In genomic region chr4:104823597-104824101, GRCm38 (mm10) we compare ENCODE assay signal across 26 mouse cellular contexts. TPM values are rescaled to one million over a fixed set of nuclear protein-coding genes. Genes with fewer than 3 reads are reported as not detected.
A peak's percentile ranks its signal among the peaks of the same experiment; 100 is the strongest.
DNase-seq lines count a peak whose midpoint lies in the region; ATAC-seq and TF ChIP-seq lines count a peak whose summit lies in the region.
"Had no signal": no experiment of that assay in that cellular context is flagged by ENCODE, and none has a peak within 500 bp of the region (broad histone marks: within the 10 kb centered on the region; RNA-seq: fewer than 3 reads in every experiment).

No protein-coding gene starts in this region.

- peaks cover 5% of the 10 kb centered on the region; the same call in 1 of the 2 replicates for H3K79me2 ChIP-seq in liver, adult 2 months (ENCODE audit: control insufficient read depth, insufficient read depth, low read length)

- no peak overlapping the region for H3K4me2 ChIP-seq in liver, embryonic 11.5 days
- H3K4me2 ChIP-seq in intestine, postnatal 0 days (replicated peaks; ENCODE audit: low read depth): no peak overlapping the region
- no peak overlapping the region for H3K4me2 ChIP-seq in stomach, embryonic 16.5 days (ENCODE audit: low read depth, low read length)
- H3K4me2 ChIP-seq in hindbrain, postnatal 0 days (ENCODE audit: low read depth, low read length): no peak overlapping the region
- H3K4me2 ChIP-seq: forebrain, embryonic 12.5 days; heart, embryonic 15.5 days; limb, embryonic 15.5 days had no signal

- peak overlapping the region; percentile 100 for H3K27ac ChIP-seq in liver, adult 2 months (replicated peaks; ENCODE audit: insufficient read depth, low read depth, low read length)
- H3K27ac ChIP-seq in liver, embryonic 11.5 days (ENCODE audit: low read depth, low read length): no peak overlapping the region; the same call in 1 of the 2 replicates
- peak overlapping the region; percentile 41; the same call in 1 of the 2 replicates for H3K27ac ChIP-seq in intestine, postnatal 0 days (ENCODE audit: low read depth, low read length)
- no peak overlapping the region for H3K27ac ChIP-seq in stomach, embryonic 16.5 days (ENCODE audit: low read length)
- H3K27ac ChIP-seq in hindbrain, postnatal 0 days: no peak overlapping the region
- H3K27ac ChIP-seq: embryonic facial prominence, embryonic 10.5 days; forebrain, embryonic 12.5 days; heart, embryonic 15.5 days; kidney, postnatal 0 days; limb, embryonic 15.5 days; midbrain, embryonic 10.5 days had no signal

- peak overlapping the region; percentile 74 for H3K9ac ChIP-seq in liver, adult 2 months (ENCODE audit: low read depth, low read length)
- H3K9ac ChIP-seq in liver, embryonic 11.5 days (ENCODE audit: low read depth, low read length): no peak overlapping the region
- H3K9ac ChIP-seq in intestine, postnatal 0 days (ENCODE audit: low read depth, low read length): no peak overlapping the region
- no peak overlapping the region for H3K9ac ChIP-seq in stomach, embryonic 16.5 days (ENCODE audit: low read length)
- H3K9ac ChIP-seq in hindbrain, postnatal 0 days (replicated peaks; ENCODE audit: low read length): no peak overlapping the region
- H3K9ac ChIP-seq: forebrain, embryonic 12.5 days; heart, embryonic 15.5 days; limb, embryonic 15.5 days had no signal

- no peak for TF ChIP-seq POLR2A in liver, adult 2 months (IDR thresholded peaks at IDR 0.05; ENCODE audit: extremely low read depth, insufficient read depth, low read length)

- peaks cover 41% of the 10 kb centered on the region for H3K4me1 ChIP-seq in liver, adult 2 months (ENCODE audit: control insufficient read depth, insufficient read depth, low read length)
- H3K4me1 ChIP-seq in liver, embryonic 11.5 days (replicated peaks; ENCODE audit: control insufficient read depth, insufficient read depth, low read length): no peaks in the 10 kb centered on the region
- H3K4me1 ChIP-seq in intestine, postnatal 0 days (replicated peaks; ENCODE audit: control insufficient read depth, insufficient read depth, low read length): no peaks in the 10 kb centered on the region
- no peaks in the 10 kb centered on the region for H3K4me1 ChIP-seq in stomach, embryonic 16.5 days (ENCODE audit: control insufficient read depth, insufficient read depth, low read length)
- H3K4me1 ChIP-seq in hindbrain, postnatal 0 days (ENCODE audit: insufficient read depth, low read length): no peaks in the 10 kb centered on the region
- H3K4me1 ChIP-seq: forebrain, embryonic 12.5 days; heart, embryonic 15.5 days; limb, embryonic 15.5 days had no signal

- H3K36me3 ChIP-seq in liver, adult 2 months (ENCODE audit: control insufficient read depth, insufficient read depth, low read length): peaks cover 65% of the 10 kb centered on the region
- no peaks in the 10 kb centered on the region; the same call in 1 of the 2 replicates for H3K36me3 ChIP-seq in liver, embryonic 11.5 days (ENCODE audit: control insufficient read depth, insufficient read depth, low read length)
- no peaks in the 10 kb centered on the region for H3K36me3 ChIP-seq in intestine, postnatal 0 days (ENCODE audit: control insufficient read depth, insufficient read depth)
- no peaks in the 10 kb centered on the region for H3K36me3 ChIP-seq in stomach, embryonic 16.5 days (ENCODE audit: control insufficient read depth, insufficient read depth, low read length)
- H3K36me3 ChIP-seq in hindbrain, postnatal 0 days (ENCODE audit: insufficient read depth, low read length): no peaks in the 10 kb centered on the region
- H3K36me3 ChIP-seq: embryonic facial prominence, embryonic 10.5 days; forebrain, embryonic 12.5 days; heart, embryonic 15.5 days; limb, embryonic 15.5 days; midbrain, embryonic 10.5 days had no signal

- peak; percentile 98 for DNase-seq in liver, adult 2 months (ENCODE audit: extremely low read depth, low read depth, low spot score)
- no peak for DNase-seq in liver, embryonic 11.5 days (ENCODE audit: low spot score)
- peak; percentile 19 for DNase-seq in adrenal gland, postnatal 25 days
- no peak for DNase-seq in left cerebral cortex, postnatal 4 days
- DNase-seq in hindbrain, postnatal 0 days (ENCODE audit: low spot score): no peak
- DNase-seq: cerebellum, adult 8-10 months; gastrocnemius, postnatal 10 days; heart, adult 18-20 months; layer of hippocampus, postnatal 36 days; lung, postnatal 36 days; right cerebral cortex, postnatal 25 days had no signal

- no peak overlapping the region for H3K4me3 ChIP-seq in liver, adult 2 months (ENCODE audit: insufficient read depth, low read depth, low read length)
- no peak overlapping the region for H3K4me3 ChIP-seq in liver, embryonic 11.5 days (ENCODE audit: low read depth, low read length)
- H3K4me3 ChIP-seq in intestine, postnatal 0 days (ENCODE audit: low read depth, low read length): no peak overlapping the region
- H3K4me3 ChIP-seq in stomach, embryonic 16.5 days (replicated peaks; ENCODE audit: low read length): no peak overlapping the region
- H3K4me3 ChIP-seq in hindbrain, postnatal 0 days (ENCODE audit: low read length): no peak overlapping the region
- H3K4me3 ChIP-seq: embryonic facial prominence, embryonic 10.5 days; forebrain, embryonic 12.5 days; heart, embryonic 15.5 days; limb, embryonic 15.5 days; midbrain, embryonic 10.5 days had no signal

- H3K9me3 ChIP-seq in liver, embryonic 11.5 days (ENCODE audit: control insufficient read depth, low read length): no peaks in the 10 kb centered on the region
- no peaks in the 10 kb centered on the region for H3K9me3 ChIP-seq in intestine, postnatal 0 days (ENCODE audit: control insufficient read depth)
- H3K9me3 ChIP-seq in stomach, embryonic 16.5 days (replicated peaks; ENCODE audit: control insufficient read depth, low read length): no peaks in the 10 kb centered on the region
- no peaks in the 10 kb centered on the region for H3K9me3 ChIP-seq in hindbrain, postnatal 0 days (ENCODE audit: low read length)
- H3K9me3 ChIP-seq: embryonic facial prominence, embryonic 10.5 days; forebrain, embryonic 12.5 days; heart, embryonic 15.5 days; limb, embryonic 15.5 days; midbrain, embryonic 10.5 days had no signal

- TF ChIP-seq CTCF in liver, adult 2 months (IDR thresholded peaks at IDR 0.05; ENCODE audit: low read depth, low read length): no peak
- no peak for TF ChIP-seq CTCF in intestine, postnatal 0 days (IDR thresholded peaks at IDR 0.05; ENCODE audit: low read depth)
- TF ChIP-seq CTCF in hindbrain, postnatal 0 days (IDR thresholded peaks at IDR 0.05; ENCODE audit: low read depth): no peak

- intact Hi-C loops in left cerebral cortex, postnatal 4 days (cut with DNase I): no loop called here

- ATAC-seq in liver, embryonic 11.5 days (replicated peaks; ENCODE audit: low FRiP score): no peak; the same call in 1 of the 2 replicates
- ATAC-seq in intestine, postnatal 0 days: peak; percentile 76
- peak; percentile 17; the same call in 1 of the 2 replicates for ATAC-seq in stomach, embryonic 16.5 days (ENCODE audit: insufficient read depth, low FRiP score)
- no peak for ATAC-seq in inflammation-experienced regulatory T-cells, adult 6 months
- ATAC-seq in hindbrain, postnatal 0 days: no peak

- no peaks in the 10 kb centered on the region for H3K27me3 ChIP-seq in liver, adult 2 months (ENCODE audit: control insufficient read depth, insufficient read depth, low read length)
- H3K27me3 ChIP-seq in liver, embryonic 11.5 days (replicated peaks; ENCODE audit: control insufficient read depth, insufficient read depth, low read length): no peaks in the 10 kb centered on the region
- no peaks in the 10 kb centered on the region for H3K27me3 ChIP-seq in intestine, postnatal 0 days (replicated peaks; ENCODE audit: control insufficient read depth, insufficient read depth, low read length)
- H3K27me3 ChIP-seq in stomach, embryonic 16.5 days (ENCODE audit: control insufficient read depth, insufficient read depth, low read length): no peaks in the 10 kb centered on the region
- no peaks in the 10 kb centered on the region for H3K27me3 ChIP-seq in hindbrain, postnatal 0 days (ENCODE audit: insufficient read depth, low read length)
- H3K27me3 ChIP-seq: forebrain, embryonic 12.5 days; heart, embryonic 15.5 days; limb, embryonic 15.5 days had no signal

- WGBS in liver, adult 2 months: 18% methylated on average over 4 of the region's 4 CpGs
- 50% methylated on average over 4 of the region's 4 CpGs for WGBS in liver, embryonic 11.5 days
- 40% methylated on average over 4 of the region's 4 CpGs for WGBS in intestine, postnatal 0 days
- 43% methylated on average over 4 of the region's 4 CpGs for WGBS in stomach, embryonic 16.5 days
- WGBS in hindbrain, postnatal 0 days: 90% methylated on average over 4 of the region's 4 CpGs

RNA-seq across cellular contexts. Expression of gene Gm17662, which starts 33.5 kb away (rescaled TPM):
- total RNA-seq in liver, adult 2 months (2014; rRNA removed): not detected in 2 replicates
- not detected in 2 replicates for polyA plus RNA-seq in liver, adult 2 months (2012; rRNA removed)
- polyA plus RNA-seq in liver, embryonic 11.5 days (2014; fragmentation: Nextera tagmentation; extraction: Ambion mirVana): not detected in 2 replicates
- total RNA-seq in adrenal gland, postnatal 25 days (2021): not detected in 2 replicates
- polyA plus RNA-seq in intestine, postnatal 0 days (2015; fragmentation: Nextera tagmentation; extraction: Ambion mirVana): not detected in 2 replicates
- not detected in 2 replicates for polyA plus RNA-seq in stomach, embryonic 16.5 days (2015; fragmentation: Nextera tagmentation; extraction: Ambion mirVana)
- not detected for polyA plus RNA-seq in inflammation-experienced regulatory T-cells, adult 6 months (2017; shearing (Covaris generic))
- not detected for total RNA-seq in left cerebral cortex, postnatal 4 days (2021)
- not detected in 2 replicates for total RNA-seq in hindbrain, postnatal 0 days (2014; rRNA removed)
- polyA plus RNA-seq in hindbrain, postnatal 0 days (2015; fragmentation: Nextera tagmentation; extraction: Ambion mirVana): not detected in 2 replicates
- total RNA-seq: gastrocnemius, postnatal 10 days; heart, adult 18-20 months; hematopoietic stem cell, adult 5-6 weeks; layer of hippocampus, adult 18-20 months; layer of hippocampus, postnatal 36 days; left cerebral cortex, postnatal 25 days; midbrain, postnatal 0 days; neutrophil, adult 5-6 weeks had no signal
- polyA plus RNA-seq: embryonic facial prominence, embryonic 10.5 days; forebrain, embryonic 12.5 days; frontal cortex, adult 2 months; heart, embryonic 15.5 days; kidney, postnatal 0 days; limb, embryonic 15.5 days; midbrain, embryonic 10.5 days; midbrain, postnatal 0 days had no signal

RNA-seq across cellular contexts. Expression of gene C8a, which starts 52.5 kb away (rescaled TPM):
- 231 and 250 TPM in 2 replicates for total RNA-seq in liver, adult 2 months (2014; rRNA removed)
- 56.6 and 71.3 TPM in 2 replicates for polyA plus RNA-seq in liver, adult 2 months (2012; rRNA removed)
- 7.5 and 8.7 TPM in 2 replicates for polyA plus RNA-seq in liver, embryonic 11.5 days (2014; fragmentation: Nextera tagmentation; extraction: Ambion mirVana)
- 0.24 and 2.3 TPM in 2 replicates for total RNA-seq in adrenal gland, postnatal 25 days (2021)
- not detected in 2 replicates for polyA plus RNA-seq in intestine, postnatal 0 days (2015; fragmentation: Nextera tagmentation; extraction: Ambion mirVana)
- polyA plus RNA-seq in stomach, embryonic 16.5 days (2015; fragmentation: Nextera tagmentation; extraction: Ambion mirVana): 0.30 and 0.52 TPM in 2 replicates
- polyA plus RNA-seq in inflammation-experienced regulatory T-cells, adult 6 months (2017; shearing (Covaris generic)): not detected
- total RNA-seq in left cerebral cortex, postnatal 4 days (2021): not detected
- total RNA-seq in hindbrain, postnatal 0 days (2014; rRNA removed): not detected in 2 replicates
- 0.04 TPM in 1 of 2 replicates, not detected in the other for polyA plus RNA-seq in hindbrain, postnatal 0 days (2015; fragmentation: Nextera tagmentation; extraction: Ambion mirVana)
- total RNA-seq: gastrocnemius, postnatal 10 days; heart, adult 18-20 months; hematopoietic stem cell, adult 5-6 weeks; layer of hippocampus, adult 18-20 months; layer of hippocampus, postnatal 36 days; left cerebral cortex, postnatal 25 days; midbrain, postnatal 0 days; neutrophil, adult 5-6 weeks had no signal
- polyA plus RNA-seq: embryonic facial prominence, embryonic 10.5 days; forebrain, embryonic 12.5 days; heart, embryonic 15.5 days; midbrain, embryonic 10.5 days had no signal

RNA-seq across cellular contexts. Expression of gene C8b, which starts 57.5 kb away (rescaled TPM):
- total RNA-seq in liver, adult 2 months (2014; rRNA removed): 244 and 263 TPM in 2 replicates
- 62.9 and 83.5 TPM in 2 replicates for polyA plus RNA-seq in liver, adult 2 months (2012; rRNA removed)
- 2.3 and 2.4 TPM in 2 replicates for polyA plus RNA-seq in liver, embryonic 11.5 days (2014; fragmentation: Nextera tagmentation; extraction: Ambion mirVana)
- 0.21 and 4.0 TPM in 2 replicates for total RNA-seq in adrenal gland, postnatal 25 days (2021)
- polyA plus RNA-seq in intestine, postnatal 0 days (2015; fragmentation: Nextera tagmentation; extraction: Ambion mirVana): 2.9 and 3.0 TPM in 2 replicates
- polyA plus RNA-seq in stomach, embryonic 16.5 days (2015; fragmentation: Nextera tagmentation; extraction: Ambion mirVana): 2.1 TPM in 2 replicates
- polyA plus RNA-seq in inflammation-experienced regulatory T-cells, adult 6 months (2017; shearing (Covaris generic)): not detected
- total RNA-seq in left cerebral cortex, postnatal 4 days (2021): under 1 TPM; 0.38 to 0.44 TPM
- total RNA-seq in hindbrain, postnatal 0 days (2014; rRNA removed): 0.18 and 0.26 TPM in 2 replicates
- 0.08 TPM in 2 replicates for polyA plus RNA-seq in hindbrain, postnatal 0 days (2015; fragmentation: Nextera tagmentation; extraction: Ambion mirVana)
- total RNA-seq: gastrocnemius, postnatal 10 days; heart, adult 18-20 months; hematopoietic stem cell, adult 5-6 weeks; layer of hippocampus, adult 18-20 months; layer of hippocampus, postnatal 36 days; midbrain, postnatal 0 days; neutrophil, adult 5-6 weeks had no signal
- polyA plus RNA-seq: forebrain, embryonic 12.5 days; kidney, postnatal 0 days; limb, embryonic 15.5 days had no signal

Comparison
In these comparisons a context has a peak if more than half of its experiments do, and no peak if none do; other contexts are left out.
1. DNase-seq: peak in liver, adult 2 months (single experiment) and adrenal gland, postnatal 25 days (single experiment); none in liver, embryonic 11.5 days (single experiment), left cerebral cortex, postnatal 4 days (single experiment) and hindbrain, postnatal 0 days (single experiment).
2. H3K27ac ChIP-seq: peak in liver, adult 2 months (single experiment) and intestine, postnatal 0 days (single experiment); none in liver, embryonic 11.5 days (single experiment), stomach, embryonic 16.5 days (single experiment) and hindbrain, postnatal 0 days (single experiment).
3. RNA of gene C8b, which starts 57.5 kb away (polyA plus RNA-seq): 62.9 to 83.5 TPM in liver, adult 2 months; 2.9 to 3.0 TPM in intestine, postnatal 0 days, 2.3 to 2.4 TPM in liver, embryonic 11.5 days, 2.1 TPM in stomach, embryonic 16.5 days, 0.08 TPM in hindbrain, postnatal 0 days and not detected in inflammation-experienced regulatory T-cells, adult 6 months; every median in the first group is over 10 times any median in the second.
4. ATAC-seq: peak in intestine, postnatal 0 days (single experiment) and stomach, embryonic 16.5 days (single experiment); none in liver, embryonic 11.5 days (single experiment), inflammation-experienced regulatory T-cells, adult 6 months (single experiment) and hindbrain, postnatal 0 days (single experiment).